Mouse (Mus musculus) layer of hippocampus, adult 8-10 months (tissue): ENCODE measurements around the gene Hprt. TPM values are rescaled to one million over a fixed set of nuclear protein-coding genes. Genes with fewer than 3 reads are reported as not detected.

Experiments used
- DNase-seq, 2 experiments: peaks; one replicate each; pipeline ENCODE4 v3.0.0; 2022; ENCODE audit warnings: low spot score in 2 of 2
- microRNA-seq, 2 experiments: library from miRNA; unstranded; fragments of <30 nt; microRNA quantifications; one replicate each; pipeline ENCODE4 v1.2.0; 2022
- total RNA-seq, 4 experiments: library from RNA; stranded (reverse); gene quantifications; 2 replicates each; pipeline ENCODE4 v1.2.4; 2022

The Hprt gene
- total RNA-seq, 4 experiments from 2014 or later: 125 to 154 (median 145) TPM

DNA sequence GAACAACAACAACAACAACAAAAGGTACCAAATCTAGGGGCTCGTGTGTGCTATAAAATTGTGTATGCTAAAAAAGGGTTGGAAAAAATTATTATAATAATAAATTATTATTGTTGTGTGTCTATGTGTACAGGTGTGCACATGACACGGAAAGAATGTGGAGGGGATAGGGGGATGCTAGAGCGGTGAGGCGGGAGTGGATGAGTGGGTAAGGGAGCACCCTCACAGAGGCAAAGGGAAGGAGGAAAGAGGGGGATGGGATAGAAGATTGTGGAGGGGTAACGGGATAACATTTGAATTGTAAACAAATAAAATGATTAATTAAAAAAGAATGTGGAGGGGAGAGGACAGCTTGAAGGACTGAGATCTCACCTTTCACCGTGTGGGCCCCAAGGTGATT is 52.2 kb downstream of the Hprt start:
- DNase-seq: no peak

DNA sequence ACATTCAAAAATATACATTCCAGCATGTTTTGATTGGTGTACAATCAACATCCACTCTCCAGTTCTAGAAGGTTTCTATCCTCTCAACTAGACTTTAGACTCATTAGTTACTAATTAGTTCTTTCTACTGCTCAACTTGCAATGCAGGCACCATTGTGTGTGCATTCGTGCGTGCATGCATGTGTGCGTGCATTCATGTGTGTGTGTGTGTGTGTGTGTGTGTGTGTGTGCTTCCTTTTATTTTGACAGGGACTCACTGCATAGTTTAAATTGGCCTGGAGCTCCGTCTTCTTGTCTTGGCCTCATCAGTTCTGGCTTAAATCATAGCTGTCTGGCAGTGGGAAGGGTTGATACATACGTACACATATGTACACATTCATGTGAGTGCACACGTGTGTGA is 53.1 kb downstream of the Hprt start:
- no peak for DNase-seq

- DNase-seq: no peak
Measured at GRCm38 (mm10) chrX:53045187-53045903, 57.4 kb downstream of the Hprt start.

GRCm38 (mm10) chrX:53046033-53046432 is 58.1 kb downstream of the Hprt start:
- DNase-seq: no peak

DNA sequence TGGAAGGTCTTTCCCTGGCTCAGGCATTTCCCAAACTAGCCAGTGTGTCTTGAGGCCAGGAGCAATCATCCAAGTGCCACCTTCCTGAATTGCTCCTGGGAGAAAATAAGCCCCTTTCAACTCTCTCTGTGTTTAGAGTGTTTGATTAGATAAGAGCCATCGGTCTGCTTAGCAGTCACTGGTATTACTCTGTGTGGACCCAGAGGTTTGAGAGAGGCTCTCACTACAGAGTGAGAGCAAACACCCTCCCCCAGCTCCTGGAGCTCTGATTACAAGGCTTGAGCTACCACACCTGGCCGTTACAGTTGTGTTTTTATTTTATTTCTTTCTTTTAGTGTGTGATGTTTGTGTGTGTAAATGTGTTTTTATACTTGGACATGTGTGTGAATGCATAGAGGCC is 59.0 kb downstream of the Hprt start:
- no peak for DNase-seq

GRCm38 (mm10) chrX:53049196-53049595 is 61.3 kb downstream of the Hprt start:
- no peak for DNase-seq

DNA sequence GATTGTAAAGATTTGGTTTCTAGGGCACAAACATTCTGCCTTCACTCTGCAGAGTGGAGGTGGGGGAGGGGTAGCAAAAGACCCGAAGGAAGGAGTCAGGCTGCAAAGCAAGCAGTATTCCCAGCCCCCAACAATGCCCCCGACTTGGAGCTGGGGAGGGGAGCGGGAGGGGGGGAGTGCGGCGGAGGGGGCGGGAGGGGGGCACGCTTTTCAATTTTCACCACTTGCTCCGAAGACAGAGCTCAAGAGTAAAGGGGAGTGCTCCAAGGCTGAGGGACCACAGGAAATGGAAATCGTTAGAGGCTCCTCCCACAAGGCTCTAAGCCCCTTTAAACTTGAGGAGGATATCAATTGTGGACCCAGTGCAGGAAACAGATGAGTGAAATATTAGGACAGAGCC is 62.4 kb downstream of the Hprt start:
- no peak for DNase-seq

DNA sequence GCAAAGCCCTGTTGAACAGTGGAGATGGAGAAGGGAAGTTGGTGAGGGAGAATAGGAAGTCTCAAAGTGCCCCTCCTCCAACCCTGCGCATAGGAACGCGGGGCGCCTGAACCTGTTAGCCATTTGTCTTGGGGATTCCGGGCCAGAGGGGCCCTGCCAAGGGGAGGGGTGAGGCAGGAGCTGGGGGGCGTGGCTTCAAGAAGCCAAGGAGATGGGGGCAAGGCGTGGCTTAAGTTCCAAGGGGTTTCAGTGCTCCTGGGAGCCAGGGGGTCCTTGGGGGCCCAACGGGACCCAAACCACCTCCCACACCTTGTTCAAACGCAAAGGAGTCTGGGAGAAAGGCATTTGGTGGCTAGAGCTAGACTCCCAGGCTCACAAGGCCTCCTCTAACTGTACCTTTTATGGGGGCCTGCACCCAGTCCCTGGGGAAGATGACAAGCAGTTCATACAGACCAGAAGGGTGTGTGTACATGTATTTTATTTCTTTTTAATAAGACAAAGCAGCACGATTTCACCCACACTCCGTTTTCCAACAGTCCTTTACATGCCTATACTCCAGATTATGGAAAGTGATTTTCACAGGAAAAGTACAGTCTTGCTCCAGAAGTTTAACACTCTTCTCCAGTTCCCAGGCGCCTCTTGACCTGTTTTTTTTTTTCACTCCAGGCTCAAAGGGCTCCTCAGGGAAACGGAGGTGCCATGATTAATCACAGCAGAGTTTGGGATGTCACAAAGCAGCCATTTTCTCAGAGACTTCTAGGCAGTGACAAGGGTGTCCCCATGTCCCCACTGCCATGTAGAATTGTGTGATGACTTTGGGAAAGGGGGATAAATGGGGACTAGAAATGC is 64.9 kb downstream of the Hprt start:
- no peak for DNase-seq

- no peak for DNase-seq
Measured at GRCm38 (mm10) chrX:53053885-53054284, 65.9 kb downstream of the Hprt start.

GRCm38 (mm10) chrX:53055771-53056170 is 67.8 kb downstream of the Hprt start:
- no peak for DNase-seq

DNA sequence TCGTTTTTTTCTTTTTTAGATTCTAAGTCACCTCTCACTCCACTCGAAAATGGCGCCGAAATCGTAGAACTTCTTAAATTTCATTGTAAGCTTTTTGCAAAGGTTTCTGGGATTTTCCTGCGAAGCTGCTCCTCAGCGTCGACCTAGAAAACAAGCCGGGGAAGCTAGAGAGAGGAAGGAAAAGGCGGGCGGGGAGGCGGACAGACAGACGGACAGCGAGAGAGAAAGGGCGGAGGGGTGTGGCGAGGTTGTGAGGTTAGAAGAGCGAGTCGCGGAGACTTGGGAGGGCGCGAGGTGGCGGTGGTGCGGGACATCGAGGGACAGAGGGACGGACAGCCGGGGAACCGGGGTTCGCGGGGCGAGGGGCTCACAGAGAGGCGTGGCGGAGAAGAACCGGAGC is 68.7 kb downstream of the Hprt start:
- no peak for DNase-seq

DNA sequence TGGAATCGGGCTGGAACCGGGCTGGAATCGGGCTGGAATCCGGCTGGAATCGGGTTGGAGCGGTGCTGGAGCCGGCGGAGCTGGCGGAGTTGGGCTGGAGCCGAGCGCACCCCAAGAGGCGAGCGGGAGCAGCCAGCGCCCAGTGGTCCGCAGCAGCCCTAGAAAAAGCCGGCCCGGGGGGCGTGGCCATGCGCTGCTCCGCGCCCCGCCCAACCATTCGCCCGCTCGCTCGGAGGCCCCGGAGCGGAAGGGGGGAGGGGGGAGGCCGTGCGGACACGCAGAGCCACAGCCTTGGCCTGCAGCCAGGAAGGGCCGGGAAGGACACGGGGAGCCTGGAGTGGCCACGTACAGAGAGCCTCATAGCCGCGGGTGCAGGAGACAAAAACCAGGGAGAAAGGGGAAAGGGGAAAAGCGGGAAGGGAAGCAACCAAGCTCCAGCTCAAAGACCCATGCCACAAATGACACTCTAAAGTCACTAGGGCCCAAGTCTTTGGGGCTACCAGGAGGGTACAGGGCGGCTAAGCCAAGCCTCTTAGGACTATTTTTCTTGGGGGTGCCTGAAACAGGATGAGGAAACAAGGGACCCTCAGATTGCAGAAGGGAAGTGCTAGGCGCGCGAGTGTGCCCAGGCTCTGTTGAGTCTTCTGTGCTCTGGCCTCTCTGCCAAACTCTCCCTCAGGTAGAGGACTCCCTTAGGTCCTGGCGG is 69.3 kb downstream of the Hprt start:
- peak; percentile 6 to 28 for DNase-seq

GRCm38 (mm10) chrX:53057760-53058090 is 69.8 kb downstream of the Hprt start:
- DNase-seq: no peak

GRCm38 (mm10) chrX:53058459-53059280 is 70.7 kb downstream of the Hprt start:
- no peak for DNase-seq

DNA sequence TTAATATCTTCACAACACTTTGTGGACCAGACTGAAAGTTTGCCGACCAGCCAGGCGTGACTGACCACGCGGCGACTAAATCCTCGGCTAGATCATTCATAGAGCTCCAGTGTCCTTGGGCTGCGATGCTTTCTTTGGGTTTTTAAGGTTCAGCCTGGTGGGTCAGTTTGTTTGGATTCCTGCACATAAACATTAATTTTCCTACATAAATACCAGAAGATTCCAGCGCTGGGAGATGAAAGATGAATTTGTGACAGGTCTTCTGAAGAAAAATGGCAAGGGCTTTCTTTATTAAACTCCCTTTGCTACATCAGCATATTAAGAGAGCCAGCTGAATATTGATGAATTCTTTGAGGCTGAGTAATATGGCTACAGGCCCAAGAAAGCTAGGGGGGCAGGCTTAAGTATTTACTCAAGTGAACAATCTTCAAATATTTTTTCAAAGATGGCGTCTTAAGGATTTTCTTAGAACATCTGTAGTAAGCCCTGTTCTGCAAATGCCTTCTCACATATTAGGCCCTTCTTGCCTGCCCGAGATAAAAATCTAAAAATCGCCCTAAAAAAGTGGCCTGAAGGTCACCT is 71.6 kb downstream of the Hprt start:
- no peak for DNase-seq

GRCm38 (mm10) chrX:53064406-53064805 is 76.5 kb downstream of the Hprt start:
- no peak for DNase-seq

Small RNA genes within 50 kb of the gene (microRNA-seq; reads per million reads assigned to microRNA genes)
- gene Mir322 (551 to 874 reads per million in 2 experiments), gene Mir351 (118 to 122 reads per million in 2 experiments), gene Mir450-1 (0 reads per million in 2 experiments), gene Mir450-2 (0 reads per million in 2 experiments), gene Mir450b (1.0 to 5.4 reads per million in 2 experiments), gene Mir503 (5.3 to 11.8 reads per million in 2 experiments), gene Mir542 (10.2 to 20.0 reads per million in 2 experiments)

Other genes starting within 250 kb of the Hprt start
- 1 to 10 TPM; 2.2 to 3.5 (median 2.5) TPM for gene Ccdc160, start 196.9 kb upstream of the Hprt start, total RNA-seq
- gene Phf6, start 75.9 kb upstream of the Hprt start, total RNA-seq: 10 to 100 TPM; 22.2 to 32.4 (median 25.9) TPM